In the genomic region with DNA sequence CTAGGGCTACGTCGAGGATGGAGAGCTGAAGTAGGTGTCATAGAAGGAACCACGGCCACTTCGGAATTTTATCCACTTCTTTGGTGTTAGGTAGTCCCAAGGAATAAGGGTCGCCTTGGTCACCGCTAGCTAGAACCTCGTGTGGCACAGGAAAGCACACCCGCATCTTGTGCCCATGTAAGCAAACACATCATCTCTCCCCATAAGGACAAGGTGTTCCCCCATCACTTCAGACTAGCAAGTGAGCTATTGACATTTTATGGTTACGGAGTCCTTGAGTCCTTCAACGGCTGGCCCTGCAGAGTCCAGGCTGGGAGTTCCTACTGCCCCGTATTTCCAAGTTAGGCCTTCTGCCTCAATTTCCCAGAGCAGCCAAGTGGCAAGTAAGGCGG, we compare ENCODE assay signal across 8 mouse cellular contexts. TPM values are rescaled to one million over a fixed set of nuclear protein-coding genes. Genes with fewer than 3 reads are reported as not detected.
DNase-seq lines count a peak whose midpoint lies in the region; ATAC-seq and TF ChIP-seq lines count a peak whose summit lies in the region.

No protein-coding gene starts in this region.

- H3K27me3 ChIP-seq in heart, embryonic 11.5 days (ENCODE audit: control insufficient read depth, insufficient read depth, low read length) = no peaks in the 10 kb centered on the region
- 0 out of 2 replicates have a peak, but pooled peaks cover 2% of the 10 kb centered on the region for H3K27me3 ChIP-seq in E14TG2a.4 (ENCODE audit: insufficient read depth, low read length)
- peaks cover 80% of the 10 kb centered on the region for H3K27me3 ChIP-seq in hindbrain, embryonic 10.5 days (ENCODE audit: insufficient read depth, poor library complexity, severe bottlenecking)
- H3K27me3 ChIP-seq in midbrain, embryonic 10.5 days (ENCODE audit: low read depth, poor library complexity, severe bottlenecking) = peaks cover 89% of the 10 kb centered on the region

- H3K4me2 ChIP-seq in heart, embryonic 11.5 days = peak overlapping the region; percentile 68

- peaks cover 6% of the 10 kb centered on the region for H3K4me1 ChIP-seq in heart, embryonic 11.5 days (ENCODE audit: control insufficient read depth, insufficient read depth, low read length)
- peaks cover 83% of the 10 kb centered on the region for H3K4me1 ChIP-seq in E14TG2a.4 (replicated peaks; ENCODE audit: low read depth, low read length)
- peaks cover 23% of the 10 kb centered on the region for H3K4me1 ChIP-seq in hindbrain, embryonic 10.5 days (replicated peaks)
- H3K4me1 ChIP-seq in midbrain, embryonic 10.5 days = peaks cover 20% of the 10 kb centered on the region

- peak overlapping the region; percentile 79; the same call in 1 of the 2 replicates for H3K9ac ChIP-seq in heart, embryonic 11.5 days (ENCODE audit: low read depth, low read length)

- no peak overlapping the region for H3K27ac ChIP-seq in heart, embryonic 11.5 days (ENCODE audit: low read depth, low read length)
- no peak overlapping the region for H3K27ac ChIP-seq in hindbrain, embryonic 10.5 days
- no peak overlapping the region for H3K27ac ChIP-seq in midbrain, embryonic 10.5 days (replicated peaks)

- 48% methylated on average over 12 of the region's 12 CpGs for WGBS in heart, embryonic 11.5 days (ENCODE audit: insufficient replicate concordance)
- 57% methylated on average over 12 of the region's 12 CpGs for WGBS in hindbrain, embryonic 10.5 days
- 62% methylated on average over 12 of the region's 12 CpGs for WGBS in midbrain, embryonic 10.5 days

- peak overlapping the region; percentile 78 for H3K4me3 ChIP-seq in heart, embryonic 11.5 days (ENCODE audit: low read depth, low read length)
- H3K4me3 ChIP-seq in E14TG2a.4 (replicated peaks; ENCODE audit: low read length) = peak overlapping the region; percentile 96
- H3K4me3 ChIP-seq in hindbrain, embryonic 10.5 days = peak overlapping the region; percentile 75
- H3K4me3 ChIP-seq in midbrain, embryonic 10.5 days = peak overlapping the region; percentile 71

- no peaks in the 10 kb centered on the region for H3K36me3 ChIP-seq in heart, embryonic 11.5 days (ENCODE audit: control insufficient read depth, insufficient read depth, low read length)
- peaks cover 32% of the 10 kb centered on the region for H3K36me3 ChIP-seq in E14TG2a.4 (ENCODE audit: insufficient read depth, low read length)
- H3K36me3 ChIP-seq in hindbrain, embryonic 10.5 days = no peaks in the 10 kb centered on the region
- H3K36me3 ChIP-seq in midbrain, embryonic 10.5 days = no peaks in the 10 kb centered on the region

- DNase-seq in heart, postnatal 10 days = no peak
- DNase-seq in hindbrain, embryonic 10.5 days (ENCODE audit: low spot score) = no peak
- no peak for DNase-seq in midbrain, embryonic 10.5 days (ENCODE audit: low spot score)
- no peak for DNase-seq in retina, postnatal 1 day
- no peak for DNase-seq in gastrocnemius, postnatal 10 days

- TF ChIP-seq CTCF in E14TG2a.4 (conservative IDR thresholded peaks at IDR 0.05; ENCODE audit: low read length) = no peak

- H3K9me3 ChIP-seq in heart, embryonic 11.5 days (replicated peaks; ENCODE audit: control insufficient read depth, low read length) = no peaks in the 10 kb centered on the region
- H3K9me3 ChIP-seq in E14TG2a.4 (ENCODE audit: low read length) = no peaks in the 10 kb centered on the region
- no peaks in the 10 kb centered on the region for H3K9me3 ChIP-seq in hindbrain, embryonic 10.5 days
- H3K9me3 ChIP-seq in midbrain, embryonic 10.5 days (replicated peaks) = no peaks in the 10 kb centered on the region

- ATAC-seq in heart, embryonic 11.5 days (replicated peaks; ENCODE audit: insufficient number of reproducible peaks, low FRiP score, low TSS enrichment) = no peak
- no peak for ATAC-seq in megakaryocyte progenitor cell, adult 5-6 weeks (replicated peaks; ENCODE audit: poor library complexity)

- intact Hi-C loops in heart, postnatal 10 days (cut with DNase I) = no loop called here

RNA-seq across cellular contexts. Expression of a gene that starts 0.6 kb away (rescaled TPM):
- 8.5 and 8.8 TPM in 2 replicates for polyA plus RNA-seq in heart, embryonic 11.5 days (2014; fragmentation: Nextera tagmentation; extraction: Ambion mirVana)
- 10 to 100 TPM; 15.3 to 18.4 TPM for total RNA-seq in heart, postnatal 10 days (2021)
- 3.6 and 4.2 TPM in 2 replicates for polyA plus RNA-seq in hindbrain, embryonic 10.5 days (2016; fragmentation: Nextera tagmentation; extraction: Ambion mirVana)
- 3.6 and 3.8 TPM in 2 replicates for polyA plus RNA-seq in midbrain, embryonic 10.5 days (2016; fragmentation: Nextera tagmentation; extraction: Ambion mirVana)
- 10 to 100 TPM in 1 of 2 experiments, 1 to 10 TPM in 1; 9.4 to 13.7 TPM for total RNA-seq in gastrocnemius, postnatal 10 days (2021)
- 25.0 and 29.8 TPM in 2 replicates for total RNA-seq in megakaryocyte progenitor cell, adult 5-6 weeks (2015)
- 32.9 and 46.8 TPM in 2 replicates for total RNA-seq in megakaryocyte progenitor cell, adult 5-6 weeks (2017)

RNA-seq across cellular contexts. Expression of a gene that starts 3.8 kb away (rescaled TPM):
- 0.24 TPM in 1 of 2 replicates, not detected in the other for polyA plus RNA-seq in heart, embryonic 11.5 days (2014; fragmentation: Nextera tagmentation; extraction: Ambion mirVana)
- under 1 TPM in 1 of 2 experiments, not detected in 1; 0.30 TPM for total RNA-seq in heart, postnatal 10 days (2021)
- polyA plus RNA-seq in hindbrain, embryonic 10.5 days (2016; fragmentation: Nextera tagmentation; extraction: Ambion mirVana) = not detected in 2 replicates
- polyA plus RNA-seq in midbrain, embryonic 10.5 days (2016; fragmentation: Nextera tagmentation; extraction: Ambion mirVana) = not detected in 2 replicates
- under 1 TPM; 0.26 to 0.70 TPM for total RNA-seq in gastrocnemius, postnatal 10 days (2021)
- total RNA-seq in megakaryocyte progenitor cell, adult 5-6 weeks (2015) = not detected in 2 replicates
- 0.37 TPM in 1 of 2 replicates, not detected in the other for total RNA-seq in megakaryocyte progenitor cell, adult 5-6 weeks (2017)

RNA-seq across cellular contexts. Expression of a gene that starts 48.6 kb away (rescaled TPM):
- not detected in 2 replicates for polyA plus RNA-seq in heart, embryonic 11.5 days (2014; fragmentation: Nextera tagmentation; extraction: Ambion mirVana)
- total RNA-seq in heart, postnatal 10 days (2021) = not detected
- polyA plus RNA-seq in hindbrain, embryonic 10.5 days (2016; fragmentation: Nextera tagmentation; extraction: Ambion mirVana) = not detected in 2 replicates
- polyA plus RNA-seq in midbrain, embryonic 10.5 days (2016; fragmentation: Nextera tagmentation; extraction: Ambion mirVana) = not detected in 2 replicates
- total RNA-seq in gastrocnemius, postnatal 10 days (2021) = not detected
- not detected in 2 replicates for total RNA-seq in megakaryocyte progenitor cell, adult 5-6 weeks (2015)
- total RNA-seq in megakaryocyte progenitor cell, adult 5-6 weeks (2017) = not detected in 2 replicates
